Mouse (Mus musculus) B cell, adult 67 days (primary cell): ENCODE results near the gene Olfr73. TPM values are rescaled to one million over a fixed set of nuclear protein-coding genes. Genes with fewer than 3 reads are reported as not detected.

Experiments used
- total RNA-seq, 2 experiments: library from RNA; stranded (reverse); gene quantifications; 4 replicates each; pipeline ENCODE4 v1.2.4; 2023

The Olfr73 gene
- total RNA-seq, result not detected

GRCm38 (mm10) chr2:88037599-88037998 is at the start of gene Olfr73:
TSS of gene Olfr73 (minus strand) at chr2:88037699.

GRCm38 (mm10) chr2:88071730-88072129 is 34.2 kb upstream of the Olfr73 start, which contains the start of gene Olfr1163:
TSS of gene Olfr1163 (minus strand) at chr2:88071830.

GRCm38 (mm10) chr2:88051029-88051428 is 13.5 kb upstream of the Olfr73 start, which contains the start of gene Olfr1162:
TSS of gene Olfr1162 (minus strand) at chr2:88051129.

GRCm38 (mm10) chr2:88022474-88022873 is 15.0 kb downstream of the Olfr73 start, which contains the start of gene Olfr1161:
TSS of gene Olfr1161 (plus strand) at chr2:88022774.

GRCm38 (mm10) chr2:88007515-88008318 is 29.8 kb downstream of the Olfr73 start, which contains the start of gene Olfr1160:
TSS of gene Olfr1160 (minus strand) at chr2:88008268.

GRCm38 (mm10) chr2:87989813-87990212 is 47.7 kb downstream of the Olfr73 start, which contains the start of gene Olfr1158:
TSS of gene Olfr1158 (plus strand) at chr2:87990113.

Other genes starting within 250 kb of the Olfr73 start
- gene Olfr1143, start 237.1 kb downstream of the Olfr73 start, total RNA-seq, result not detected
- not detected for gene Olfr1145, start 227.9 kb downstream of the Olfr73 start, total RNA-seq
- gene Olfr1148, start 207.2 kb downstream of the Olfr73 start, total RNA-seq, result not detected
- not detected for gene Olfr1150-ps1, start 193.7 kb downstream of the Olfr73 start, total RNA-seq
- gene Olfr1151, start 181.8 kb downstream of the Olfr73 start, total RNA-seq, result not detected
- gene Olfr1152, start 171.2 kb downstream of the Olfr73 start, total RNA-seq, result not detected
- not detected for gene Olfr1153, start 142.7 kb downstream of the Olfr73 start, total RNA-seq
- gene Olfr1154, start 132.5 kb downstream of the Olfr73 start, total RNA-seq, result not detected
- gene Olfr1155, start 92.6 kb downstream of the Olfr73 start, total RNA-seq, result not detected
- not detected for gene Olfr1156, start 84.6 kb downstream of the Olfr73 start, total RNA-seq
- gene Olfr1157, start 69.4 kb downstream of the Olfr73 start, total RNA-seq, result not detected
- gene Olfr74, start 63.0 kb downstream of the Olfr73 start, total RNA-seq, result not detected
- not detected for gene Olfr1158, start 47.6 kb downstream of the Olfr73 start, total RNA-seq
- not detected for gene Olfr1160, start 29.4 kb downstream of the Olfr73 start, total RNA-seq
- gene Olfr1161, start 14.9 kb downstream of the Olfr73 start, total RNA-seq, result not detected
- not detected for gene Olfr1162, start 13.4 kb upstream of the Olfr73 start, total RNA-seq
- gene Olfr1163, start 34.1 kb upstream of the Olfr73 start, total RNA-seq, result not detected
- gene Olfr1164, start 56.3 kb upstream of the Olfr73 start, total RNA-seq, result not detected
- not detected for gene Olfr1166, start 90.6 kb upstream of the Olfr73 start, total RNA-seq
- not detected for gene Olfr1167, start 117.5 kb upstream of the Olfr73 start, total RNA-seq
- not detected for gene Olfr1168, start 144.2 kb upstream of the Olfr73 start, total RNA-seq
- not detected for gene Olfr1170, start 190.6 kb upstream of the Olfr73 start, total RNA-seq
- under 1 TPM; 0.12 to 0.20 TPM for gene Olfr1173, start 242.2 kb upstream of the Olfr73 start, total RNA-seq